Mouse (Mus musculus) G1E (cell line): ENCODE measurements around the gene 4933406M09Rik.

ENCODE experiments used
- CTCF ChIP-seq: IDR thresholded peaks from 2 replicates; pipeline ENCODE4 v1.5.1; 2012; ENCODE audit warnings: low read depth, low read length, inconsistent platforms, mixed read lengths
- GATA1 ChIP-seq: IDR thresholded peaks from 2 replicates; pipeline ENCODE4 v1.6.1; 2012; ENCODE audit warnings: borderline replicate concordance, low read length, inconsistent platforms, mixed read lengths
- TAL1 ChIP-seq: conservative IDR thresholded peaks from 2 replicates; pipeline ENCODE4 v1.6.1; 2012; ENCODE audit warnings: low read depth, low read length, inconsistent platforms, mixed read lengths

DNA sequence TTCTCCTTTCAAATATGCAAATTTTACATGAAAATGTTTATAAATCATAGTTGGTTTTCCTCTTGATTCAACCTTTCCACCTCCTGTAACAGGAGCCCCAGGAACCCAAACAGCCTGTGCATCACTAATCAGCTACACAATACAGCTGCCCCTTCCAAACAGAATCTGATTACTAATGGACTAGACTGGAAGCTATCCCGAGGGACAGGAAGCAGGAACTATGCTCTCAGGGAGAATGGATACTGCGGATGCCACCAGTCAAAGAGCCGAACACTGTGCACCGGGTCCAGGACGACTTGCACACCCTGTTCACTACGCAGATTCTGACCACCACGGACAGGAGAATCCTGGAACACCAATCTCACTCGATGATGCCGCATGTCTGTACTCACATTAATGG lies 37.9 kb upstream of the 4933406M09Rik start:
- TF ChIP-seq CTCF (no peak), GATA1 (no peak), TAL1 (no peak)
